16 mouse cellular contexts compared by ENCODE assay signal in genomic region chr7:49477976-49478349, GRCm38 (mm10).
DNase-seq lines count a peak whose midpoint lies in the region; ATAC-seq and TF ChIP-seq lines count a peak whose summit lies in the region.
"Had no signal": no experiment of that assay in that cellular context is flagged by ENCODE, and none has a peak within 500 bp of the region (broad histone marks: within the 10 kb centered on the region; RNA-seq: fewer than 3 reads in every experiment).

No protein-coding gene starts in this region.

- H3K4me3 ChIP-seq in kidney, embryonic 15.5 days (replicated peaks): no peak overlapping the region
- no peak overlapping the region for H3K4me3 ChIP-seq in stomach, embryonic 14.5 days (ENCODE audit: low read depth, low read length)
- no peak overlapping the region for H3K4me3 ChIP-seq in stomach, postnatal 0 days (ENCODE audit: low read depth, low read length)
- H3K4me3 ChIP-seq in limb, embryonic 14.5 days (replicated peaks; ENCODE audit: low read length): no peak overlapping the region
- H3K4me3 ChIP-seq: embryonic facial prominence, embryonic 15.5 days; forebrain, embryonic 15.5 days; gastrocnemius, adult 2 months; heart, embryonic 15.5 days; hindbrain, embryonic 13.5 days had no signal

- H3K36me3 ChIP-seq in kidney, embryonic 15.5 days: no peaks in the 10 kb centered on the region
- no peaks in the 10 kb centered on the region; the same call in 1 of the 2 replicates for H3K36me3 ChIP-seq in stomach, embryonic 14.5 days (ENCODE audit: control insufficient read depth, insufficient read depth, low read length)
- H3K36me3 ChIP-seq in stomach, postnatal 0 days (ENCODE audit: control insufficient read depth, insufficient read depth, low read length): no peaks in the 10 kb centered on the region; the same call in 1 of the 2 replicates
- no peaks in the 10 kb centered on the region for H3K36me3 ChIP-seq in limb, embryonic 14.5 days (ENCODE audit: control insufficient read depth, insufficient read depth, low read length)
- H3K36me3 ChIP-seq: embryonic facial prominence, embryonic 15.5 days; forebrain, embryonic 15.5 days; heart, embryonic 15.5 days; hindbrain, embryonic 13.5 days had no signal

- no peak for ATAC-seq in kidney, embryonic 15.5 days (replicated peaks; ENCODE audit: low FRiP score)
- ATAC-seq in stomach, embryonic 14.5 days (ENCODE audit: insufficient number of reproducible peaks, insufficient read depth, low FRiP score, low read depth): no peak
- no peak for ATAC-seq in stomach, postnatal 0 days (ENCODE audit: low FRiP score, low TSS enrichment)
- peak; percentile 67 for ATAC-seq in limb, embryonic 14.5 days (ENCODE audit: low FRiP score, low read depth)
- ATAC-seq: forebrain, embryonic 15.5 days had no signal

- DNase-seq in kidney, adult 8-10 months: no peak
- DNase-seq in stomach, postnatal 0 days (ENCODE audit: low spot score): no peak
- no peak for DNase-seq in limb, embryonic 14.5 days (ENCODE audit: low spot score)
- no peak for DNase-seq in left cerebral cortex, postnatal 25 days (ENCODE audit: low spot score in 2 of 2)
- DNase-seq in spleen, postnatal 4 days (ENCODE audit: low spot score in 2 of 2): no peak
- DNase-seq: adrenal gland, postnatal 36 days; cerebellum, postnatal 14 days; gastrocnemius, adult 2 months; left cerebral cortex, postnatal 4 days; thymus, postnatal 36 days had no signal

- TF ChIP-seq CTCF in stomach, postnatal 0 days (IDR thresholded peaks at IDR 0.05; ENCODE audit: low read depth): no peak

- no peak for TF ChIP-seq POLR2A in limb, embryonic 14.5 days (IDR thresholded peaks at IDR 0.05; ENCODE audit: borderline replicate concordance, extremely low read depth, insufficient read depth, insufficient read length)

- 22% methylated on average over 7 of the region's 7 CpGs for WGBS in kidney, embryonic 15.5 days
- 14% methylated on average over 7 of the region's 7 CpGs for WGBS in stomach, embryonic 14.5 days
- WGBS in stomach, postnatal 0 days: 18% methylated on average over 7 of the region's 7 CpGs
- WGBS in limb, embryonic 14.5 days: 14% methylated on average over 7 of the region's 7 CpGs

- TF ChIP-seq EP300 in stomach, postnatal 0 days (optimal IDR thresholded peaks at IDR 0.05): no peak

- no peak overlapping the region for H3K4me2 ChIP-seq in kidney, embryonic 15.5 days
- H3K4me2 ChIP-seq in stomach, embryonic 14.5 days (replicated peaks; ENCODE audit: low read depth, low read length): no peak overlapping the region
- H3K4me2 ChIP-seq in stomach, postnatal 0 days (replicated peaks; ENCODE audit: low read depth): no peak overlapping the region
- H3K4me2 ChIP-seq in limb, embryonic 14.5 days (replicated peaks; ENCODE audit: low read depth, low read length, severe bottlenecking): peak overlapping the region; percentile 1; the same call in 1 of the 2 replicates
- H3K4me2 ChIP-seq: embryonic facial prominence, embryonic 15.5 days; forebrain, embryonic 15.5 days; heart, embryonic 15.5 days; hindbrain, embryonic 13.5 days had no signal

- no peaks in the 10 kb centered on the region for H3K27me3 ChIP-seq in kidney, embryonic 15.5 days
- H3K27me3 ChIP-seq in stomach, embryonic 14.5 days (ENCODE audit: control insufficient read depth, insufficient read depth, low read length): no peaks in the 10 kb centered on the region
- no peaks in the 10 kb centered on the region for H3K27me3 ChIP-seq in stomach, postnatal 0 days (ENCODE audit: control insufficient read depth, insufficient read depth, low read length)
- no peaks in the 10 kb centered on the region for H3K27me3 ChIP-seq in limb, embryonic 14.5 days (ENCODE audit: control insufficient read depth, insufficient read depth, low read length)
- H3K27me3 ChIP-seq: embryonic facial prominence, embryonic 15.5 days; forebrain, embryonic 15.5 days; heart, embryonic 15.5 days; hindbrain, embryonic 13.5 days had no signal

- H3K4me1 ChIP-seq in kidney, embryonic 15.5 days: peaks cover 37% of the 10 kb centered on the region
- H3K4me1 ChIP-seq in stomach, embryonic 14.5 days (ENCODE audit: control insufficient read depth, insufficient read depth, low read length): peaks cover 22% of the 10 kb centered on the region
- H3K4me1 ChIP-seq in stomach, postnatal 0 days (replicated peaks; ENCODE audit: control insufficient read depth, insufficient read depth): peaks cover 6% of the 10 kb centered on the region; the same call in 1 of the 2 replicates
- peaks cover 17% of the 10 kb centered on the region for H3K4me1 ChIP-seq in limb, embryonic 14.5 days (ENCODE audit: control insufficient read depth, insufficient read depth, low read length)
- H3K4me1 ChIP-seq: forebrain, embryonic 15.5 days had no signal

- no peaks in the 10 kb centered on the region; the same call in 1 of the 2 replicates for H3K9me3 ChIP-seq in kidney, embryonic 15.5 days (replicated peaks)
- no peaks in the 10 kb centered on the region for H3K9me3 ChIP-seq in stomach, embryonic 14.5 days (ENCODE audit: control insufficient read depth, low read depth, low read length)
- H3K9me3 ChIP-seq in stomach, postnatal 0 days (ENCODE audit: control insufficient read depth, low read length): no peaks in the 10 kb centered on the region
- H3K9me3 ChIP-seq in limb, embryonic 14.5 days (ENCODE audit: control insufficient read depth, low read length): no peaks in the 10 kb centered on the region
- H3K9me3 ChIP-seq: embryonic facial prominence, embryonic 15.5 days; forebrain, embryonic 15.5 days; heart, embryonic 15.5 days; hindbrain, embryonic 13.5 days had no signal

- no peak overlapping the region for H3K9ac ChIP-seq in kidney, embryonic 15.5 days
- H3K9ac ChIP-seq in stomach, embryonic 14.5 days (replicated peaks; ENCODE audit: low read depth, low read length): no peak overlapping the region
- no peak overlapping the region for H3K9ac ChIP-seq in stomach, postnatal 0 days (ENCODE audit: low read length)
- H3K9ac ChIP-seq in limb, embryonic 14.5 days (ENCODE audit: low read depth, low read length, severe bottlenecking): no peak overlapping the region
- H3K9ac ChIP-seq: embryonic facial prominence, embryonic 15.5 days; forebrain, embryonic 15.5 days; heart, embryonic 15.5 days; hindbrain, embryonic 13.5 days had no signal

- H3K27ac ChIP-seq in kidney, embryonic 15.5 days: peak overlapping the region; percentile 75
- H3K27ac ChIP-seq in stomach, embryonic 14.5 days (ENCODE audit: low read length): peak overlapping the region; percentile 39; the same call in 1 of the 2 replicates
- H3K27ac ChIP-seq in stomach, postnatal 0 days (replicated peaks): no peak overlapping the region
- no peak overlapping the region; the same call in 1 of the 2 replicates for H3K27ac ChIP-seq in limb, embryonic 14.5 days (replicated peaks; ENCODE audit: low read depth, low read length)
- H3K27ac ChIP-seq: forebrain, embryonic 15.5 days; gastrocnemius, adult 2 months had no signal

- intact Hi-C loops in left cerebral cortex, postnatal 25 days (cut with DNase I): no loop called here

Comparison
In these comparisons a context has a peak if more than half of its experiments do, and no peak if none do; other contexts are left out.
1. H3K27ac ChIP-seq: peak in kidney, embryonic 15.5 days (single experiment) and stomach, embryonic 14.5 days (single experiment); none in stomach, postnatal 0 days (single experiment) and limb, embryonic 14.5 days (single experiment).